Mouse (Mus musculus) left cerebral cortex, adult 18-20 months (tissue): ENCODE measurements around the gene Gpr137. TPM values are rescaled to one million over a fixed set of nuclear protein-coding genes. Genes with fewer than 3 reads are reported as not detected.
A peak's percentile ranks its signal among the peaks of the same experiment; 100 is the strongest.
"Not testable (repeated sequence)": the region's sequence is repeated elsewhere in the genome, so short reads cannot be mapped to it uniquely, and the experiment has no call there.

Source experiments
- DNase-seq, 2 experiments: peaks; one replicate each; pipeline ENCODE4 v3.0.0; 2021 to 2022; ENCODE audit warnings: low spot score in 2 of 2, mixed read lengths in 1 of 2
- long read RNA-seq, 2 experiments: library from polyadenylated mRNA; stranded (forward); transcript quantifications; one replicate each; pipeline ENCODE4 v2.0.0; 2021
- total RNA-seq, 2 experiments: library from RNA; stranded (reverse); gene quantifications; 2 replicates each; pipeline ENCODE4 v1.2.3; 2021

Gene Gpr137
- total RNA-seq: 100 to 1,000 TPM; 103 to 106 TPM
- long read RNA-seq, experiment 1, transcript Gpr137-205 (7 exons, 1,858 nt): major isoform, 39 of 68 reads
- long read RNA-seq, experiment 1, partial matches to known transcripts: 6 of 68 reads
- long read RNA-seq, experiment 1, other reads (novel, unspliced or antisense): 15 of 68 reads
- long read RNA-seq, experiment 2, transcript Gpr137-205 (7 exons, 1,858 nt): major isoform, 33 of 47 reads
- long read RNA-seq, experiment 2, partial matches to known transcripts: 3 of 47 reads
- long read RNA-seq, experiment 2, other reads (novel, unspliced or antisense): 10 of 47 reads

DNA sequence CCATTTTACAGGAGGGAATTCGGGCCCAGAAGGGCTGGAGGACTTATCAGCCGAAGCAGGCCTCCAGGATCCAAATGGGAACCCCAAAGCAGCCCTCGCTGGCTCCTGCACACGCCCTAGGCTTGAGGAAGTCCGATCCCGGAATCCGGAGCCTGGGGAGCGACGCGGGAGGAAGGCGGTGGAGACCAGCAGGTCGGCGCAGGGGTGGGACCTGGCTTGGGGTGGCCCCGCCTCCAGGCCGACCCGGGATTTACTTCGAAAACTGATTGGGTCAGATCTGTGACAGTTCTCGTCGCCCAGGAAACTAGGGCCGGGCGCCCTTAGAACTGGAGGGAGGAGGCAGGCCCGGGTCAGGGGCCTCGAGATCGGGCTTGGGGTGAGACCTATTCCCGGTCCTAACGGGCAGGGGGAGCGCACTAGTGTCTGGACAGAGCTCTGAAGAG lies at the start of gene Gpr137:
Gpr137 (minus strand) TSS at position 232 of the 443 bp plus-strand sequence.
- DNase-seq: peak; percentile 88 to 93

DNA sequence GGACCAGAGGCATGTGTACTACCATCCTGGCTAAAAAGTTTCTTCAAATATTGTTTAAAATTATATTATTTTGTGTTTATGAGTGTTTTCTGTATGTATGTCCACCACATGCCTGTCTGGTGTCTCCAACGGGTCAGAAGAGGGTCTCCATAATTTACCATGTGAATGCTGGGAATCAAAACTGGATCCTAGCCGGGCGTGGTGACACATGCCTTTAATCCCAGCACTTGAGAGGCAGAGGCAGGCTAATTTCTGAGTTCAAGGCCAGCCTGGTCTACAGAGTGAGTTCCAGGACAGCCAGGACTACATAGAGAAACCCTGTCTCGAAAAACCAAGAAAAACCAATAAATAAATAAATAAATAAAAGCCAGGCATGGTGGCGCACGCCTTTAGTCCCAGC lies 48.9 kb upstream of the Gpr137 start:
- not testable (repeated sequence) for DNase-seq

DNA sequence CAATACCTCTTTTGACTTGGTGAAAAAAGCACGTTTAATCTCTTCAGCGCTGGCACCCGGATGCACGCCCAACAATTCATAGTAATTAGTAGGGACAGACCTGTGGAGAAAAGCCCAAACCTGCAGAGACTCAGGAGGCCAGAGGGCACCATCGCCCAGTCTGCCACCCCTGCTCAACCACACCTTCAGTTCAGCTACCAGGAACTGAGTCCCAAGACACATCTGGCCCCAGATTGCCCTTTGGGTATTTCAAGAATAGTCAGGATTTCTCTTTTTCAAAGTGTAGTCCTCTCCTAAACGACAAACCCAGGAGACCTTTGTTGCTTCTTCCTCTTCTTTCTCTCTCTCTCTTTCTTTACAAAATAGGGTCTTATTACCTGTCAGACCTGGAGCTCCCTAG lies 48.4 kb upstream of the Gpr137 start:
- no peak for DNase-seq

DNA sequence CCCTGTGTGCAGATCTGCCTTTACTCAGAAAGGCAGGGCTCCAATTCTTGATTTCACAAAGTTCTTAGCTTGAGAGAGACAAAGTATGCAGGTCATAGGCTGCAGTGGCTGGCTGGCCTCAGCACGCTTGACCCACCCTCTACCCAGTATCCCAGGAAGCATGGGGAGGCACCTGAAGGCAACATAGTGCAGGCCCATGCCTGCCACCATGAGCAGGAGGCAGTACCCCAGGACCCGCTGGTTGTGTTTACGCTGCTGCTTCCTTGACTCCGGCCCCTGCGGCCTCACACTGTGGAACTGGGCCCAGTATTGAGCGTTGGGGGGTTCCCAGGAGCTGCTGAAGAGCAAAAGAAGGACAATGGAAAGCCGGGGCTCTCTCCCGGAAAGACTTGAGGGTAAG lies 47.0 kb upstream of the Gpr137 start:
- no peak for DNase-seq

DNA sequence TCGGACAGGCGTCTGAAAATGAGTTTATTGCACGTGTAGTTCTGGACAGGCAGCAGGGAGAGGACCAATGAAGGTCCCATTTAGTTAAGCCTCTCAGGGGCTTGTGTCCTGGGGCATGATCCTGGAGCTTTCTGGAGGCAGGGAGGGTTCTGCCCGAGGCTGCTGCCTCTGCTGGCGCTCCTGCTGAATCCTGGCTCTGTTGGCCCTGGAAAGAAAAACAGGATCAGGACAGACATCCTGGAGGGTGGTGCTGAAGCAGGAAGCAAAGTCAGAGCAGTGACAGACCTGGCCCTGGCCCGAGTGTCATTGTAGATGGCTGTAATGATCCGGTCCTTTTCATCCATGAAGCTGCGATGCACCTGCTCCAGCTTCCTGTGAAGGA lies 45.6 kb upstream of the Gpr137 start:
- DNase-seq: no peak

DNA sequence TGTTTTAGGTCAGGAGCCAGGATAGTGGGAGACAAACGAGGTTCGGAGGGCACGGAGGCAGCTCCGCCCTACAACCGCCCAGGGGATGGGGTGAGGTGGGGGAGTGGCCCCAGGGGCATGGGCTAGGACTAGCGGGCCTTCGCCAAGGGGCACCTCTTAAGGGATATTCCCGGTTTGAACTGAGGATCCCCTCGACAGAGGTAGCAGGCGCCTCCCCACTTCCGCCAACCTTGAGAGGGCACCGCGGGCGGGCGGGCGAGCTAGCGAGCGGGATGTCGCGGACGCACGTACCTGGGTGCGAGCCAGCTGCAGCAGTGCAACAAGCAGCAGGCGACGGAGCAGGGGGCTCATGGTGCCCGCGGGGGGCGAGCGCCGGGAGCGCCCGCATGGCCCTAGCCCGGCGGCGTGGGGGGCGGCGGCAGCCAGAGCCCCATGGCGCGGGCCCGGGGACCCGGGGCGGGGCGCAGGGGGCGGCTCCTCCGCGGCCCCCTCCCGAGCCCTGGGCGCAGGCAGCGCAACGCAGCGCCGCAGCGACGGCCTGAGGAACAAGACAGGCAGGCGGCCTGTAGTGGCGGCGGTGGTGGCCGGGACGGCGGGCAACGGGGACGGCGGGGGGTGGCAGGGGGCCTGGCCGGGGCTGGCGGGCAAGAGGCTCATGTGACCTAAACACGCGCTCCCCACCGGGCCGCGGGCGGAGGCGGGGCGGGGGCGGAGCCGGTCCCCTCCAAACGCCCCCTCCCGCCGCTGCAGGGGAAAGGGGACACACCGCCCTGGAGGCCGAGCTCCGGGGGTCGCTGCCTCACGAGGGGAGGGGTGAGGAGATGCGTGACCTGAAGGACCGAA lies 45.0 kb upstream of the Gpr137 start, which contains the start of gene Vegfb:
Vegfb (minus strand) TSS at position 591 of the 843 bp plus-strand sequence.
- DNase-seq: peak; percentile 50 to 67

DNA sequence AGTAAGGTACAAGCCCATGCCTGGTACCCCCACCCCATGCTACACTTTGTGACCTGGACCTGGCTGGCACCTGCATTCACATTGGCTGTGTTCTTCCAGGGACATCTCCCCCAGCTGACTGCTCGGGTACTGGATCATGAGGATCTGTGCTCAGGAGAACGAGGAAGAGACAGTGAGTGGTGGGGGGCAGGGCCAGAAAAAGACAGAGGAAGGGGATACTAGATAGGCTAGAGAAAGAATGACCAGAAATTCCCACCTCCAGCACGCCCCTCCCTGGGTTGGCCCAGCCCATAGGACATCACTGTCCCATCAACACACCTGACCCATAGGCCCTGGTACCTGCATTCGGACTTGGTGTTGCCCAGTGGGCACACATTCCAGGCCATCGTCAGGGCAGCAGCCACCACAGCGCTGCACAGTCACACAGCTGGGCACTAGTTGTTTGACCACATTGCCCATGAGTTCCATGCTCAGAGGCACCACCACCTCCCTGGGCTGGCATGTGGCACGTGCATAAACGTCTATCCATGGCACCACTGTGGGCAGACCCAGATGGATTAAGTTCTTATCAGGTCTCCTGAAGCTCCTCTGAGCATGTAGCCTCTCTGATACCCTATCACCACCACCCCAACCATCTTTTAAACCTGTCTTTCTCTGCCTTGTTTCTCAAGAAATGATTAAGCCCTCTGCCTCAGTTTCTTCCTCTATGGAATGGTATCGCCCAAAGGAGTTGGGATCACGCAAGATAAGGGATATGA lies 43.9 kb upstream of the Gpr137 start:
- no peak for DNase-seq

DNA sequence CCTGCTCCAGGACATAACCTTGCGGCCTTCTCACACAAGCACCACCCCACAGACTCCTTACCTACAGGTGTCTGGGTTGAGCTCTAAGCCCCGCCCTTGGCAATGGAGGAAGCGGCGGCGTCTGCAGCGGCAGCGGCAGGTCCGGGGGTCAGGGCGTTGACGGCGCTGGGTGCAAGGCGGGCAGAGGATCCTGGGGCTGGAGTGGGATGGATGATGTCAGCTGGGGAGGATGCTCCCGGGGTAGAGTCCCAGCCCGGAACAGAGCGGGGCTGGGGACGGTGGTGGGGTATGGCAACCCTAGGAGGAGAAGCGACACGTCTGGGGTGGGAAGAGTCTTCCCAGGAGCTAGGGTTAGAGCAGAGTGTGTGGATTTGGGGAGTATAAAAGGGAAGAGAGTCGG lies 43.0 kb upstream of the Gpr137 start:
- no peak for DNase-seq

DNA sequence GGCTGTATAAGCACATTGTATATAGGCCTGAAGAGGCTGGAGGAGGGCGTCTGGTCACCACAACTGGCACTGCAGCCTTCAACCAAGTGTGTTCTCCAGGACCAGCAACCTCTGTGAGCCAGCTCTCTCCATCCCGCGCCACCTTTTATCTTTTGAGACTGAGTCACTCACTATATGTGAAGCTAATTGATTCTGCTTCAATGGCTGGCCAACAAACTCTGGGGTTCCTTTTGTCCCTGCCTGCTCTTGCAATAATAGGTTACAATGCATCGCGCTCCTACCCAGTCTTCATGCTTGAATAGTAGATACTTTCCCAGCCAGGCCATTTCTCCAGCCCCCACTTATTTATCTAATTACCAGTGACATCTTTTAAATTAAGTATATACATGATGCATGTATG lies 41.3 kb upstream of the Gpr137 start:
- no peak for DNase-seq

DNA sequence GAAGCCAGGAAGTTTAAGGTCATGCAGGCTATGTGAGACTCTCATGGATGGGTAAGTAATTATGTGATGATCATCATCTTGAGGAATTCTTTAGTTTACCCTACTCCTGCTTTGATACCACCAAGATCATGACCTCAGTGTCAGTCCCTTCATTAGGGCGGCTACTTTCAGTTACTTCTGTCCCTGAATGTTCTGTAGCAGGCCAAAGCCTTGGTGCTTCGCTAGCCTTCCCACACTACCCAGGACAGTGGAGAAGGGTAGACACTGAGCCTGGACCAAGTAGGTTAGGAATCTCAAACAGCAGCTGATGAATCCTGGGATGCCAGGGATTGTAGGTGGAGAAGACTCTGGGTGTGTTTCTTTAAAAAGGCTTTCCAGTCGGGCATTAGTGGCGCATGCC lies 39.2 kb upstream of the Gpr137 start:
- no peak for DNase-seq

DNA sequence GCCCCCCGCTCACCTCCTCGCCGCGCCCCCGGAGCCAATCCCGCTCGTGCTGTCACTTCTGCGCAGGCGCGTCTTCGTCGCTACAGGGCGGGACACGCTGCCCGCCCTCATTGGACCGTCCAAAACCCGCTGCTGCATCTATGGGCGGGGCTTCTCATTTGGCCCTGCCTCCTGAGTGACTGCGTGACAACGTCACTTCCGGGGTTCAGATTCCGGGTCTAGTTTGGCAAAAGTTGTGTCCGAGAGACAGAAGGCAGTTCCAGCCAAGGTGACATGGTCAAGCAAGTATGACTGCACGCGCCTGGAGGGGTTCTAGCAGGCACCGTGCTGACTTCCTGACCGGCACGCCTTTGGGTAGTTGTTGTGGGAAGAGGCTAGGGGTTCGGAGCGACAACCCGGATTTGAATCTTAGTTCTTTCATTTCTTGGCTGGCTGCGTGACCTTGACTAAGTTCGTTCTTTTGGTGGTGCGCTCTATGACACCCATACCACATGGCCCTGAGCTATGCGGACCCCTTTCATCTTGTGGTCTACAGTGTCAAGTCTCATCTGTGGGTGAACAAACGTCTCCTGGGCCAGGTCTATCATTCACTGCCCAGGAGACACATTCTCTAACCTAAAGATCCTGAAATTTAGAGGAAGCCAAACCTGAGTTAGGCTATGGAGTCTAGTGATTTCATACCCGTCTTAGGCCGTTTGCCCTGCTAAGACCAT lies 38.3 kb upstream of the Gpr137 start, which contains the start of gene Fkbp2:
Fkbp2 (minus strand) TSS at position 121 of the 713 bp plus-strand sequence.
- peak; percentile 98 to 99 for DNase-seq

DNA sequence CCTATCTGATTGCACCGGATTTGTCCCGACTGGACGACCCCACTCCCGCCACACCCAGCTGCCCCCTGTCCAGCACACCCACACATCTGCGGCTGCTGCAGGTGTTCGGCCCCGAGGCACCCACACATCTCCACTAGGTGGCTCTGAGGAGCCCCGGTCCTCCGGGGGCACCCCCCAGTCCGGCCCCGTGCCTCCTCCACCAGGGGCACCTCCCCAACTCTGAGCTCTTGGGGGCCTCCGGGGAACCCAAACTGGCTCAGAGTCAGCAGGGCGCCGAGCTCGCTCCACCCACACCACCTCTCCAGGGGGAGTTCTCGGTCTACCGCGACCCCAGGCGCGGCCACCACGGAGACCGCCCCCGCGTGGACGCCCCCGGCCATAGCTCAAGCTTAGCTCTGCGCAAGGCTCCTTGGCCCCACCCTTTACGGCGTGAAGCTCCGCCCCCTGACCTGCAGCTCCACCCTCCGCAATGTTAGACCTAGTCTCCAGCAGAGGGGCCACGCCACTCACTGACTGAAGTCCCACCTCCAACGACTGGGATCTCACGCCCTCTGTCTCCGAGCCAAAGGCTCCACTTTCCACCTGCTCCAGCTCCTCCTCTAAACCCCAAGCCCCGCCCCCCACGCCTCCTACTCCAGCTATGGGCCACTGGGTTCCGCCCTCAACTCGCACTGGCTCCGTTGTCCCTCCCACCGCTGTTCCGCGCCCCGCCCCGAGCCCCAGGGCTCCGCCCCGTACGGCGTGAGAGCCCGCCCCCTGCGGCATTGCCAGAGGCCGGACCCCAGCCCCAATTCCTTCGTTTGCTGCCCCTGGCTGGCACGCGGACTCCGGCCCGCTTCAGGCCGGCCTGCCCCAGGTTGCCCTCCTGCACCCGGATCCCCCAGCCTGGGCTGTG lies 37.5 kb upstream of the Gpr137 start:
- DNase-seq: peak; percentile 99

DNA sequence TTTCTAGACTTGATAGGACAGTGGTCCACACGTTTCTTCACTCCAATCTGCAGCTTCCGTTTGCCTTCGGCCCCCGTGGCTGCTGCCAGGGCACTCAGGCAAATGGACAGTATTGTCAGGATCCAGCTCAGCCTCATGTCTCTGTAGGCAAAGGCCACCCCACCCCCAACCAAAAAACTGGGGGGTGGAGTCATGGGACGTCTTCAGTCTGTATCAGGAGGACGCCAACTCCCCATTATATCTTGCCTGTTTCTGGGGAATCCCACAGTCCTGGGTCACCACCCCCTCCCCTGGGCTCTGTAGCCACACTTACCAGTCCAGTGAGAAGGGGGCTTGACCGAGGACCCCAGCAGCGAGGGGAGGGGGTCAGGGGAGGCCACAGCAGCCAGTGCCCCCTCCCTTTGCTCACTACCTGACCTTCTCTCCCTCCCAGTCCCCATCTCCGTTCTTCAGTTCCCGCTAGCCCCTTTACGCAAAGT lies 36.8 kb upstream of the Gpr137 start:
- DNase-seq: peak; percentile 37 to 55

DNA sequence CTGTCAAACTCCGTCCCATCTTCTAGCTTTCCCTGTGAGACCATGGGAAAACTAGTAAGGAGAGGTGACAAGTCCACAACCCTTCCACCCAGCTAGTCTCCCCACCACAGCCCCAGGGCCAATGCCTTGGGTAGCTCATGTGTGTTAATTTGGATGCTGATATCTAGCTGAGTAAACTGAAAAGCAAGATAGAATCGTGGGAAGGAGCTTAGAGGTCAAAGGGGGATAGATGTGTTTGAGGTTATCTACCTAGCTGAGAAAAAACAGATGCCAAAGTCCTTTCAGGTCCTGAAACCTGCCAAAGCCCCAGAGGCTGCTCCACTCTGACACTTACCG lies 36.3 kb upstream of the Gpr137 start:
- no peak for DNase-seq

DNA sequence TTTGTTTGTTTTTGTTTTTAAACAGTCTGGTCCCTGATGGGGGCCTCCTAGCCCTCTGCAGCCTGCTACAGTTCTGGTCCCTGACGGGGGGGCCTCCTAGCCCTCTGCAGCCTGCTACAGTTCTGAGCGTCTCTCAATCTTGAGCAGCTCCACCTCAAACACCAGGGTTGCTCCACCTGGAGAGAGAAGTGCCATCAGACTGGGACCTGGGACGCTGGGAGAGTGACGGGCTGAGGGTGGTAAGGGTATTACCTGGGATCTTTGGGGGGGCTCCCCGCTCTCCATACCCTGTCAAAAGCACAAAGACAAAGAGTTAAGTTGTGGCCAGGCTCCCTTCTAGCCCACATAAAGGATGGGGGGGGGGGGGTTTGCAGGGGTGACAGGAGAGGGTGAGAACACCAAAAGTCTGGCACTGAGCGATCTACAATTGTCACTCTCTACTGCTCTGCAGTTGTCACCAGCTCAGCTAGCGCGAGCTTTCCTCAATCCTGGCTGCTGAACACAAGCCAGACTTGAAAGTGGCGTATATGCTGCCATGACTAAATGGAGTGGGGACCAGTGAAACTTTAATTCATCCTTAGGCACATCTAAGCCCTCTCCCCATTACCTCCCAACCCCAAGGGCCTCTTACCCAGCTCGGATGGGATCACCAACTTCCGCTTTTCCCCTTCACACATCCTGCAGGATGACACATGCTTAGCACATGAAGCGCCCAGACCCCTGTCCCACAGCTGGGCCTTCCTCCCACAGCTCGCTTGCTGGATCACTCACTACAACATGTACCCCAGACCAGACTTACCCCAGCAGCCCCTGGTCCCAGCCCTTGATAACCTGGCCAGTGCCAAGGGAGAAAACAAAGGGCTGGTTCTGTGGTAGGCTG lies 35.7 kb upstream of the Gpr137 start:
- no peak for DNase-seq

DNA sequence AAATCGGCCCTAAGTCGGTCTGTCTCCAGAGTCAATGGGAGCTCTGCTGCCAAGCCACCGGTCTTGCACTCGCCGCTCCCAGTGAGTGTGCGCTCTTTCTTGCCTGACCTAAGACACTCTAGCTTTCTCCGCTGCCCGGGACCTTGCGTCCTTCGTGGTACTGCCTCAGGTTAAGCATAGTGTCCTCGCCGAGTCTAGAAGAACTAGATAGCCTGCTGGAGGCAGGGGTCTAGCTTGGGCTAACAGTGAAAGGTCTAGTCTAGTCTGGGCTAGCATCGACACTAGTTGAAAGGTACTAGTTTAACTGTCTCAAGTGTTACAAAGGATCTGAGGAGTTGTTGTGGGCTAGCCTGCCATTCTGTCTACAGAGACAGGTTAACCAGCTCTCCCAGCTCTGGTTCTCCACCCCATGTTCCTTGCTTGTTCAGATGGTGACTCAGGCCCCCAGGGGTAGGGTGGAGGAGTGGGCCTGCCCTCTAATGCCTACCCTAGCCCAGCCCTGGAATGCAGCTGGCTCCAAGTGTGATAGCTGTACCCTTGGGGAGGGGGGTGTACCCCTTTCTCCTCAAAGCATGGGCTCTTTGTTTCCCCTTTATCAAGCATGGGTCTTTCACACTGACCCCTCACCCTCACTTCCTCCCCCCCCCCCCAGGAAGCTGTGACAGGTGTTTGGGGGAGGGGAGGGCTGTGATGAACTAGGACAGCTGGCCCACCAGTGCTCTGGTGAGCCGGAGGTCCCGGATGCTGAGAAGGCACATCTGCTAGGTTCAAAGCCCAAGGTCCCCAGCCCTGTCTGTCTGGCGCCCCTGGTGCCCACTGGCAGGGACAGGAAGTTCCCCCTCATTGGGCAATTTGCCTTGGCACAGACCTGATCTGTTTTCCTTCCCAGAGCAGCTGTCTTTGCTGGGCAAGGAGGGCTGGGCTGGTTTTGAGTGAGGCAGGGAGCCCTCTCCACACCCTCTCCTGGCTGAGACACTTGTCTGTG lies 33.5 kb upstream of the Gpr137 start, which contains the start of gene Plcb3:
Plcb3 (minus strand) TSS at position 934 of the 985 bp plus-strand sequence.
- DNase-seq: peak; percentile 37 to 41
